Mouse (Mus musculus): ENCODE data around the gene Pif1.

Gene Pif1

DNA sequence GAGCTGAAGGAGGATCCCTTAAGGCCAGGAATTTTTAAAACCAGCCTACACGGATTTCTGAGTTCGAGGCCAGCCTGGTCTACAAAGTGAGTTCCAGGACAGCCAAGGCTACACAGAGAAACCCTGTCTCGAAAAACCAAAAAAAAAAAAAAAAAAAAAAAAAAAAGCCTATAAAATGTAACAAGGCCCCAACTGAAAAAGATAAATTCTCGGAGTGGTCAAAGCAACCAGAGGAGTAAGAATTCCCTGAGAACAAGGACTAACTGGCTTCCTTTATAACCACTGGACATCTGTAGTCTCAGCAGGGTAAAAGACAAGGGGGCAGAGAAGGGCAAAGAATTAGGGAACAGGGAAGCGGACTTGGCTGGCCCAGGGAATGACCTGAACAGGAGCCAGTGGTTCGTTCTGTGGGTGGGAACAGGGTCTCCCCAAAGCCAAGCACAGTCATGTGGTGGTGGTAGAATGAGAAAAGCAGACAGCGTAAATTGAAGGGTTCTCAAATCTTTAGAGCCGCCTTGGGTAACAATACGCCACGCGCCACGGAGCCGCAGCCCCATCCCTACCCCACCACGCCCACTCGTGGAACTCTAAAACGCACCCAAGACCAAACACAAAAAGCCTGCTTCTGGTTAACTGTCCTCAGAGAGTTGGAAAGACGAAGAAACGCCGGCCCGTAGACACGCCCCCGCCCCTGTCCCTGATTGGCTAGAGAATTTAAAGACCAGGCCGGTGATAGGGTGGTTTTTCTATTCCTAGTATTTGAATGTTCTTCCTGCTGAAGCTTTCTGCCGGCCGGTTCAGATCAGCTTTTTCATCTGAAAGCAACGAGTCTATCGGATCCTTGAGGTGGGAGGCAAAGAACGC lies at the start of gene Pif1:
TSS of gene Pif1 (plus strand) at position 755 of the 864 bp plus-strand sequence.
- peak; percentile 70 for DNase-seq (ENCODE audit: low spot score)

- DNase-seq (ENCODE audit: low spot score) = no peak
Observed at GRCm38 (mm10) chr9:65537901-65538630, 48.9 kb upstream of the Pif1 start.

DNA sequence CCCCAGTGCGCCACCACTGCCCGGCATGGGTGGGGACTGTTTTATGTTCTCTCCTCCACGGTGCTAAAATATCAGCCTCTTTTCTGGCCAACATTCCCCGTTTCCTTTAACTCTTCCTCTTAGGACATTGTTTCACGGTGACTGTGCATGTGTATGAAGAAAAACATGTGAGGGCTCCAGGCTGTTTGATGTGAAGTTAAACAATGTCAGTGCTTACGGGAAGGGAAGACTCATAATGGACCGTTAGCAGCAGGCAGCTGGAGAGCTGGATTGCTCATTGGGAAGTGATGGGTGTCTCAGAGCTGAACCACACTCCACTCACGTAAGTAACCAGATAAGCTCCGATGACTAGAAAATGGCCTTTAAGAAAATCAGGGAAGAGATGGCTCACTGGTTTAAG lies 47.3 kb upstream of the Pif1 start:
- DNase-seq (ENCODE audit: low spot score) = no peak

- DNase-seq (ENCODE audit: low spot score) = peak; percentile 54
Observed at GRCm38 (mm10) chr9:65541126-65542068, 45.6 kb upstream of the Pif1 start.

DNA sequence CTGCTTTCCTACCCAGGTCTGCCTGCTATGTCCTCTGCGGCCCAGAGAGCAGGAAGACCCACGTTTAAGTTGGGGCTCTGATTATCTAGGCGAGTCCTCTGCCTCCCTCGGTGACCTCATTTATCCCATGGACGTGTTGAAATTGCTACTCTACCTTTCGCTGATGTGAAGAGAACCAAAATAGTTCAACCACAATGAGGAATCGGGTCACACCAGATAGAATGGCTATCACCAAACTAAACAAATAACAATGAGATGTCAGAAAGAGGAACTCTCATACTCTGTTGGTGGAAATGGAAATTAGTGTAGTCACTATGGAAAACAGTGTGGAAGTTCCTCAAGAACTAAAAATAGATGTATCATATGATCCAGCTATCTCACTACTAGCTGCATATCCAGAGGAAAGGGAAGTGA lies 44.8 kb upstream of the Pif1 start:
- DNase-seq (ENCODE audit: low spot score) = no peak

GRCm38 (mm10) chr9:65545635-65546412 lies 41.1 kb upstream of the Pif1 start:
- DNase-seq (ENCODE audit: low spot score) = no peak

- DNase-seq (ENCODE audit: low spot score) = no peak
Observed at GRCm38 (mm10) chr9:65546413-65546695, 40.6 kb upstream of the Pif1 start.

DNA sequence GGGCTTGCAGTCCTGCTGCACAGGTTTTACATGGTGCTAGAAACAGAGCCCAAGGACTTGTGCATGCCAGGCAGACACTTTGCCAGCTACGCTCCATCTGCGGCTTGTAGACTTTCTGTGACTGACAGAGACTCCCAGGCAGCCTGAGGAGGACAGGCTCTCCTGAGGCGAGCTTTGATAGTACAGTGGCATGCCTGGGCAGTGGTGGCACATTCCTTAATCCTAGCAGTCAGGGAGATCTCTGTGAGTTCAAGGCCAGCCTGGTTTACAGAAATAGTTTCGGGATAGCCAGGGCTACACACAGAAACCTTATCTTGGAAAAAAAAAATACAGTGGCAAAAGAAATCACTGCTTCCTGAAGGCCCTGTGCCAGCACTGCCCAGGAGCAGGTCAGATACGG lies 39.8 kb upstream of the Pif1 start:
- no peak for DNase-seq (ENCODE audit: low spot score)

- no peak for DNase-seq (ENCODE audit: low spot score)
Observed at GRCm38 (mm10) chr9:65547844-65548243, 39.1 kb upstream of the Pif1 start.

DNA sequence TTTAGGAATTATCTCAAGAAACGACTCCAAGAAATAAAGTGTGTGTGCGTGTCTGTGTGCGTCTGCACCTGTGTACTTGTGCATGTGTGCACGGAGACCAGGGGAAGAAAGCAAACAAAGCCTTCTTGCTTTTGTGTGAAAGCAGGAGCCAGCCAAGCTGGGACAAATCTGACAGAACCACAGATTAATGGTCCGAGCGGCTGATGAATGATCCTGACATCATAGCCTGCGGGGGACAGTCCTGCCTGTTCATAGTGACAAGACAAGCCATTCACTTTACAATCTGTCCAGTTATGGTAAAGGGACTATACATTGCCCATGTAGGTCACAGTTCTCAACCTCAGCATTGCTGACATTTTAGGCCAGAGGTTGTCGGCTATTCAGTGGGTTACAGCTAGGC lies 38.6 kb upstream of the Pif1 start:
- DNase-seq (ENCODE audit: low spot score) = no peak

DNA sequence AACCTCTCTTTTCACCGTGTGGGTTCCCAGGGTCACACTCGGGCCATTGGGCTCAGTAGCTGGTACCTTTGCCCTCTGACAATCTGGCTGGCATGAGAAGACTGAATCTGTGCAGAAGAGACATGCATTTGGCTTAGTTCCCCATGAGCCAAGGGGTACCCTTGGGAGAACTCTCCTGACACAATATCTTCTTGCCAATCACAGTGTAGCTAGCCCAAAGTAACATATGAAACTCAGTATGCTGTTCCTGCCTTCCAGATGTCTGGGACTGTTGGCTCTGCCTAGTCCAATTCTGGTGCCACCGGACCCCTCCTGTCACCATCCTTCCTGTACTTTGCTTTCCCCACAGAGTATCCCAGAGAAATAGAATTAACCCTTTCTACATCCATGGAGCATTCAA lies 37.8 kb upstream of the Pif1 start:
- DNase-seq (ENCODE audit: low spot score) = no peak

- DNase-seq (ENCODE audit: low spot score) = no peak
Observed at GRCm38 (mm10) chr9:65549643-65550042, 37.3 kb upstream of the Pif1 start.

- no peak for DNase-seq (ENCODE audit: low spot score)
Observed at GRCm38 (mm10) chr9:65550079-65550831, 36.7 kb upstream of the Pif1 start.

DNA sequence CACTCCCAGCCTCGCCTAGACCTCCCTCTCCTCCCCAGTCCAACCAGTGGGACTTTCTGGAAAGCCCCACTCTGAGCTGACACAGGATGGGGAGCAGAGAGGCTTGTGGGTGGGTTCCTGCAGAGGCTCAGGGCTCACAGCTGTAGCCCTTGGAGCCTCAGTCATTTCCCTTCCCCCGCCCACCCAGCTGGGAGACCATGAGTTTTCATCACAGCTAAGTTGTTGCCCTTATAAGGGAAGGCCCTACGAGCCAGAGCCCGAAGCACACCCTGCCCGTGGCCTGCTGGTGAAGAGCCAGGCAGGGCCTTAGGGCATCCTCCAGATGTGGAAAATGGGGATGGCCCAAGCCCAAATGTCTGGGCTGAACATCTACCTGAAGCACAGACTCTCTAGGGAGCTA lies 35.9 kb upstream of the Pif1 start:
- no peak for DNase-seq (ENCODE audit: low spot score)

DNA sequence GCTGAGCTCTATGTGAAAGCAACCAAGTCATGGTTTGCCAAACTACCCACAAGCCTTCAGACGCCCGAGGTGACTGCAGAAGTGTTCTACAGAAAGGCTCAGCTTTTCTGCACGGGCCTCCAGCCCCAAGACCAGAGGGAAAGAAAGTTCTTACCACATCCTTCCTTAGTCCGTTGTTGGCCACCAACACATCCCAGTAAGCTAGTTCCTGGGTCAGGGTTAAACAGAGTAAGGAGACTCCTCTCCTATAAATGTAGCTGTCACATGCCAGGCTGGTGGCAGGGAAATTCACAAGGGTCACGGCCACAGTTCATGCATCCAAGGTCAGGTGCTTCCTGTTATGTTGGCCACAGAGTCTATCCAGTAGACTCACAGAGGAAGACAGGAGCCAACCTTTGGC lies 34.8 kb upstream of the Pif1 start:
- DNase-seq (ENCODE audit: low spot score) = no peak

DNA sequence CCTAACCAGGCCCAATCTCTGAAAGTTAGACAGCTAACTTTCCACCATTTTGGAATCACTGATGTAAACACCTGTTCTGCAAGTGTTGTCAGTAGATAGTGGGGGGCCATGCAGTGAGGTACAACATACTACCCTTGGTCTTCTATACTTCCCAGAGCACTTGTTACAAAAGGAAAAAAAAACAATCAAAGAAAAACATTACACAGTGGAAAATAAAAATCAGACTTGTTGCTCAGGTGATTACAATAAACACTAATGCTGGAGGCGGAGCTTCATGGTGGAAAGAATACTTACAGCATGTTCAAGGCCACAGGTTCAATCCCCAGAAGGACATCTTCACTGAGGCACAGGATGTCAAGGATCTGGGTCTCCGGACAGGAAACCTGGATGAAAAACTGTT lies 34.2 kb upstream of the Pif1 start:
- no peak for DNase-seq (ENCODE audit: low spot score)

DNA sequence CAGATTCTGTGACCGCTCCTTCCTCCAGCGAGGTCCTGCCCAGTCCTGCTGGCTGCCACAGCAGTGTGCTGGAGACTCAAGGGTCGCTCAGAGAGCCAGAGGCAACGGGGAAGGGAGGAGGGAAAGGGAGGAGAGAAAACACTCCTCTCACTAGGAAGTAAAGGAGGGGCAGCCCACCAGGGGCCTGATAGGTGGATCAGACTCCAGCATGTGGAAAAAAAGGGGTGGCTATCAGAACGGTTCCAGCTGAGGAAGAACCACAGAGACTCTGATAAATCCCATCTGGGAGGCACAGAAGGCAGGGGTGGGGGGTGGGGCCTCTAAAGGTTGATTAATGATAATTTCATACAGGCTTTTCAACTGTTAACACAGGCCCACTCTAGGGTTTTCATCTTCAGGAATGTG lies 32.0 kb upstream of the Pif1 start:
- DNase-seq (ENCODE audit: low spot score) = no peak

- no peak for DNase-seq (ENCODE audit: low spot score)
Observed at GRCm38 (mm10) chr9:65555621-65556020, 31.3 kb upstream of the Pif1 start.

- DNase-seq (ENCODE audit: low spot score) = no peak
Observed at GRCm38 (mm10) chr9:65556349-65556748, 30.6 kb upstream of the Pif1 start.

DNA sequence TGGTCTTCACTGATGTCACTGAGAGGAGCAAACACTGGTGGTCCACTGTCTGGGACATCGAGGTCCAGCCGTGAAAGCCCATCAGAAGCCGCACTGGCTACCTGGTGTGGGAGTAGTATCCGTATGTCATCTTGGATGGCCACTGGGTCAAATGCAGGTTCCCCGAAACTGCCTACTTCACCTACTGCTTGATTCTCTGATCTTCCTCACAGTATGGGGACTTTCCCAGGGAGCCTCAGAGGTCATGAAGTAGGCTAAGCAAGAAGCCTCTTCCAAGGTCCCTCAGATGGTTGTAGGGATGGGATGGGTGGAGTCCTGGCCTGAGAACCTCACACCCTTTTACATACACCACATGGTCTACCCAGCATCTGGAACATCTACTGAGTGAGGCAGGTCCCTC lies 30.0 kb upstream of the Pif1 start:
- DNase-seq (ENCODE audit: low spot score) = no peak

- DNase-seq (ENCODE audit: low spot score) = no peak
Observed at GRCm38 (mm10) chr9:65558806-65559205, 28.2 kb upstream of the Pif1 start.
